Mouse (Mus musculus) embryo, embryonic 10 days (tissue): Measurements from ENCODE around the gene Polr3b.
A peak's percentile ranks its signal among the peaks of the same experiment; 100 is the strongest.

ENCODE experiments used
- DNase-seq: peaks from one replicate; pipeline ENCODE4 v3.0.0-alpha.2; 2015; ENCODE audit warnings: low spot score

The Polr3b gene

DNA sequence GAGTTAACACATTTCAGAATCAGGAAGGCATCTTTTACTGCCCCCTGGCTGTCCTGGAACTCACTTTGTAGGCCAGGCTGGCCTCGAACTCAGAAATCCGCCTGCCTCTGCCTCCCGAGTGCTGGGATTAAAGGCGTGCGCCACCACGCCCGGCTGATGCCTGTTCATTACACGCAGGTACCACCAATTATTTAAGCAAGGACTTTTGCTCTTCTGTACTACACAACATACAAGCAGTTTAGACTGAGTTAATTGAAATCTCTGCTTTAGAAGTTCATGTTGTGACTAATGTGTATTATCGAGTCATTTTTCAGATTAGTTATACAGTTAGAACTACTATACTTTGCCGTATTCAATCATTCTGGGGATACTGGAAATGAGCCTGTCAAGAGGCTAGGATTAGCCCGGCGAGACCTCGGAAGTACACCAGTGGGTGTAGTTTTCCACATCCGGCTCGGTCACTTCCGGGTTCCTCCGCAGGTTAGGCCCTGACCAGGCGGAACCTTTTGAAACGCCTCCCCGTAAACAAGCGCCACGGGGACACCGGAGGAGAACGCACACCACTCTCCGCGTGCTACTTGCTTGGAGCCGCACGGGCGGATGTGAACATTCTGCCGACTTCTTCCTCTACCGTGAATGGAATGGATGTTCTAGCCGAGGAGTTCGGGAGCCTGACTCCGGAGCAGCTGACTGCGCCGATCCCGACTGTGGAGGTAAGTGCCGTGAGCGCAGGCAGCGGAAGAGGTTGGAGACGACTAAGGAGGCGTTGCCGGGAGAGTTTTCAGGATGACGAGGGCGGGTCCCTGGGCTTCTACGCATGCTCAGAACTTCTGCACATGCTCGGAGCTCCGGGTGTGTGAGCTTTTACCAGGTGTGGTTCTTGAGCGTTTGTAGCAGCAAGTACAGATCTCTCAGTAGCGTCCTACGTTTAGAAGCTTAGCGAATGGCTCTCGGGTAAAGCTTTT, at the start of gene Polr3b:
Polr3b (plus strand) TSS at position 467 of the 965 bp plus-strand sequence.
- DNase-seq: peak; percentile 94

DNA sequence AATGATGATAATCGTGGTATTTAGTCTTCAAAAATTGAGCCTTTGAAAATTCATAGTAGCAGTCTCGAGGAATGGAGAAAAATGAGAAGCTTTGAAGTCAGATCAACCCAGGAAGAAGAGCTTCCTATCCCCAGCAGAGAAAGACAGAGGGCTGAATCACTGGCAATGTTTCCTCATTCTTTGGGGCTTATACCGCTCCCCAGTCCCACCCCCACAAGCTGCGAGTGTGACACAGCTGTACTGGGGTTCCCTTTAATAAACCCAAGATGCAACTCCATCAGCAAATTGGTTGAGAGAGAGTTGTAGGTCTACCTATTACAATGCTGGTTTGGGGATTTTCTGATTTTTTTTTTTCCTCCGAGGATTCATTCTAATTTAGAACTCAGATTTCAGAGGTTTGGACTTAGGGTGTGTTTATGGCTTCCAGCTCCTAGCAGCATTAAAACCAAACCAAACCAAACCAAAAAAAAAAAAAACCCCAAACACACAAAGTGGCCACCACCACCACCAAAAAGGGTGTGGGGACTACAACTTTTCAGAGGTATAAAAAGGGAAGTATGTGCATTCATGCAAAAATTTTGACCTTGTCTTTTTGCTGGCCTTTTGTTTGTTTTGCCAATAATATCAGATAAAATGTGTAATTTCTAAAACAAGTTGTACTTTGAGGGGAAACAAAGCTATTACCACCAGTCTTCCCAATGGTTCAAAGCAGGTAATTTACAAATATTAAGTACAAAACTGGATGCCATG, 48.2 kb upstream of the Polr3b start:
- DNase-seq: no peak

DNA sequence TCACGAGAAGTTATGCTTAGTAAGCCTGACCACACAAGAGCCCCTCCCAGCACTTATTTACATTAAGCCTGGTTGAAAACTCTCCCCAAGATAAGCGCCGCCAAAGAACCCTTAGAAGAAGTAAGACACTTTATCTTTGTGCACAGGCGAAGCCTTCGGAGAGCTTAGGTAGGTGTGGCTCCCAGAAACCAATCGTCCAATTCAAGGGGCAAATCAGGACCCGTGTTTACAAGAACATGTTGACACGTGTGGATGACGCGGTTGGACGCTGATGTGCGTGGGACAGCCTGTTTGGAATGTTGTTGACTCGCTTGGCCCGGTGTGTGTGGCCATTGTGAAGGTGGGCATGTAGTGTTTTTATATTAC, 46.1 kb upstream of the Polr3b start:
- peak; percentile 84 for DNase-seq

DNA sequence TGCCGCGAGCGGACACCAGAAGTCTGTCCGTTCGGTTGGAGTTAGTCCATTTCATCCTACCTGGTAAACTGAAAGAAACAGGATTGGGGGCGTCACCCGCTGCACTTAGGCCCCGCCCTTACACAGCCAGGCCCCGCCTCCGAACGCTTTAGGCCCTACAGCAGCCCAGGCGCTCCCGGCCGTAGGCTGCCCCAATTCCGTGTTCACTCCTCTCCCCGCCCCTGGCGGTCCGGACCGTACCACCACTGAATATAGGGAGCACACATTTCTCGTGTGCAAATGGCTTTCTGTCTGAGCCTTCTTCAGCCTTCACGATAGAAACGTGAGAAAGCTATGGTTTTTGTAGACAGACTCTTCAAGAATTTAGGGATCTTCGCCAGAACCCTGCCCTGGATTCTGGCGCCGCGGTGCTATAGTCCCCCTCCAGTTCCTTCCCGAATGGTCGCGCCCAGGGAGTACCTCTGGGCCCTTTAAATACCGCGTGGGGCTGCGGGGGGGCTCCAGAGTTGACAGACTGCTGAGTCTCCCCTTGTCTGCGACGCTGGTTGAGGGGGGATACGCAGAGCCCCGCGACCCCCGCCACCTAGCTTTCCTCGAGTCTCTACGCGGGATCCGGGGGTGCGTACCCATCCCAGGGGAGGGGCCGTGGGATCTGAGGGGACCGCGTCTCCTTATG, 45.6 kb upstream of the Polr3b start, which contains the start of gene Tcp11l2:
Tcp11l2 (plus strand) TSS at position 232 of the 676 bp plus-strand sequence.
- peak; percentile 97 for DNase-seq

DNA sequence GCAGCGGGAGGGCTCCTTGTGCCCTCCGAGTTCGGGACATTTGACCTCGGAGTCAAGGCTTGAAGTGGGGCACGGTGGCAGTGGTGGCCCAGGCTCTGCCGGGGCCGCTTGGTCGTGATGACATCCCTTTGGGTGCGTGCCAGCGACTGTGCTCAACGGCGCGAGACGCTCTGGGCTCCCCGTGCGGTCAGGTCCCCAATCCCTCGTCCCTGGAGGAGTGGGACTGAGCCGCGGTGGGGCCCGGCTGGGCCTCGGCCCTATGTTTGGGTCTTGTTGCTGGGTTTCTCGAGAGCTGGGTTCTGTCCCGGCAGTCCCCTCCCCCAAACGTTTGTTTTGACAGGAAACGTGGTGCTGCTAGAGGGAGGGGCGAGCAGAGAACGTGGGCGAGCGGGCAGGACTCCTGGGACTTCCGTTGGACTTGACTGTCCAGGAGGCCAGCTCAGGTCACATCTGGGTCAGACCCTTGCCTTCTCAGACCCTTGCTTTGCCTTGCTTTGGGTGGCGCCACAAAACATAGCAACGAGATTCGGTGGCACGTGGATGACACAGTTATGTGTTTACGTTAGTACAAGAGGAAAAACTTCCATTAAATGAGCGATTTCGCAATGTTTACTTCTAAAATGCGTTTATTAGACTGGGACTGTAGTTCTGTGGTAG, 44.9 kb upstream of the Polr3b start:
- peak; percentile 70 for DNase-seq

DNA sequence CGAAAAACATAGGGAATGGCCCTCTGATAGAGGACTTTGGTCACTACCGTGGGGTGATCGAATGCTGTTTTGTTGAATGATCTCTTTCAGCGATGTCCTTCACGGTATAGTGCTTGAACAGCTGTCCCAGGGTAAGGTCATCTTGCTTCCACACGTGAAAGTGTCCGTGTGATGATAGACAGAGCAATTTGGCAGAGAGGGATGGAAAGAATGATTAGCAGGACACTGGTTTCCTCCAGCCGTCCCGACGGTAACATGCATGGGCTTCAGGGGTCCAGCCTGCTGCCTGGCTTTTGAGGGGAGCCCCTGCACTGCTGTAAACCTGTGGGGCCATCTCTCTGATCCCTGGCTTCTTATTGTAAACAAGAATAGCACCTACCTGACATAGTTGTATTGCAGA, 43.4 kb upstream of the Polr3b start:
- DNase-seq: no peak

DNA sequence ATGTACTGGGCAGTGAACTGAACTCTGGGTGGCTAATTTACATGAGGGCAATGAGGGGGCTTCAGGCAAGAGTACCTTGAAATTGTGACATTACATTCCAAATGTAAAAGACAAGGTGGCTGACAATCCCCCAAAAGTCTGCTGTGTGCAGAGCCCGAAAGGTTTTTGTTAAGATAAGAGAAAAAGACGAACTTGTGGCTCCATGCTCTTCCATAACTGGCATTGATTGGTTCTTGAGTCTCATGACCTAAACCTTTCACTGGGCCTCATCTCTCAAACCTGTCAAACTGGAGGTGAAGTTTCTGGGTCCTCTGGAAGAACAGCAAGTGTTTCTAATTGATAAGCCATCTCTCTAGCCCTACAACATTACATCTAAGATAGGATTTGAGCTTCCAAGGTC, 42.6 kb upstream of the Polr3b start:
- DNase-seq: no peak

DNA sequence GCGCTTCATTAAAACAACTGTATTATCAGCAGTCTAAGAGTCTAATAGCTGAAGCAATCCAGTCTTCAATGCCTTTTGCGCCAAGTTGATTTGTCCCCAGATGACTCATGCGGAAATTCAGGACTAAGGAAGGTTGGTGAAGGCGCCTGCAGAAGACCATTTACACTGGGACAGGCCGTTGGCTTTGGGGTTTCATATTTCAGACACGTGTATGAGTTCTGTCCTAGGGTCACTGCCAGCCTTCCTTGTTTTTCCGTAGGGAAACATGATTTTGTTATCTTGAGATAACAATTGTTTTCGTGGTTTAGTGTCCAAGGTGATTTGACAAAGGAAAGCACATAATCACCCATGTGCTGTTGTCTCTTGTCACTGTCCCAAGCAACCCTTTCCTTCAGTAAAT, 40.9 kb upstream of the Polr3b start:
- no peak for DNase-seq

DNA sequence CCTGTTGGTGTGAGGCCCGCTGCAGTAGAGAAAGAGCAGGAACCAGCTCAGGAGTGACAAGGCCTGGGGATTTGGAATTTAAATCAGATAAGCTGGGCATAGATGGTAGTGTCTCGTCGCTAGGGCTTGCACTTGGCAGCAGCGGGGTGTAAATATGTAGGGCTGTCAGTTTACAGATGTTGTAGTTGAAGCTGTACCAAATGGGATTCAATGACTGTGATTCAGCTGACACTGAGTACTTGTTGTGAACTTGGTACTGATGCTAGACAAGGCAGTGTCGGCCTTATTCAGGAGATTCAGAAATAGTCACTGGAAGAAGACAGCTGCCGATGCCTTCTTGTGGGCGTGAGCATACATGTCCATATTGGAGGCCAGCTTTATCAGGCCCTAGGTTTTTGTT, 39.9 kb upstream of the Polr3b start:
- DNase-seq: no peak

DNA sequence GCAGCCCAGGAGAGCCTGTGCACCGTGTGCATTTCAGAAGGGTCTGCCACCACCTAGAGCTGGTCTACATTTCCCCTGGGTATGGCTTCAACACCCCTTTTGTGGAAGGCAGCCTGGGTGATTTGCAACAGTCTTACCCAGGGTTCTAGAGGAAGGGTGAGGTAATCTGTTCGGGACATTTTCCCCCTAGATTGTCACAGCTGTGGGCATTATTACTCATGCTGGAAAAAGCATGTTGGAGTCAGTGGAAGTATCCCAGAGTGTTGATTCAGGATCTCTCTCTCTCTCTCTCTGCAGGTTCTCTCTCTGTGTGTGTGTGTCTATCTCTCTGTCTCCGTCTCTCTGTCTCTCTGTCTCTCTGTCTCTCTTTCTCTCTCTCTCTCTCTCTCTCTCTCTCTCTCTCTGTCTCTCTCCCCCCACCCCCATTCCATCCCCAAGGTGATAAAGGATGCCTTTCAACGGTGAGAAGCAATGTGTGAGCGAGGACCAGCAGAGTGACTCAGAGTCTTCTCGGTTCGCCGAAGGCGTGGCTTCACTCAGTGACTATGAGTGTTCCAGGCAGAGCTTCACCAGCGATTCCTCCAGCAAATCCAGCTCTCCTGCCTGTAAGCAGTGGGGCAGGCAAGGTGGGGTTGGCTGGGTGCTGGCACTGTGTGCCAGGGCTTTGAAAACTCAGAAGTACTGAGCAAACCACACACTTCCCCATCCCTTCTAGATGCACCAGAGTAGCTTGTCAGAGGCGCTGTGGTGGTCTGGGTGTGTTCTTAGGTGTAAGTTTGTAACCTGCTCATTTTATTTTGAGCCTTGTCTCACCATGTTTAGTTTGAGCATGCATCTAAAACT, 37.4 kb upstream of the Polr3b start:
- no peak for DNase-seq

DNA sequence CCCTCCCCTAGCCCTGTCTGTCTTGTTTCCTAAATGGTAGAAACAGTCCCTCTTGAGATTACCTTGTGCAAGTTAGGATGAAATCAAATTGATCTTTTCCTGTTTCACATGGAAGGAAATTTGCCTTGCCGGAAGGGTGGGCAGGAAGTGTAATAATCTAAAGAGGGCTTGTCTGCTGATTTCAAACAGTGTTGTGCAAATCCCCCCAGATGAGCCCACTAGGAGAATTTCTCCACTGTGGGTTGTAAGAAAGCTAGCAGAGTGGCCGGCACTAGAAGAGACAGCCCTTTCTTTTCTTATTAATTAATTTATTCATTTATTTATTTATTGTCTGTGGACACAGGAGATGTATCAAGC, 36.8 kb upstream of the Polr3b start:
- DNase-seq: no peak

DNA sequence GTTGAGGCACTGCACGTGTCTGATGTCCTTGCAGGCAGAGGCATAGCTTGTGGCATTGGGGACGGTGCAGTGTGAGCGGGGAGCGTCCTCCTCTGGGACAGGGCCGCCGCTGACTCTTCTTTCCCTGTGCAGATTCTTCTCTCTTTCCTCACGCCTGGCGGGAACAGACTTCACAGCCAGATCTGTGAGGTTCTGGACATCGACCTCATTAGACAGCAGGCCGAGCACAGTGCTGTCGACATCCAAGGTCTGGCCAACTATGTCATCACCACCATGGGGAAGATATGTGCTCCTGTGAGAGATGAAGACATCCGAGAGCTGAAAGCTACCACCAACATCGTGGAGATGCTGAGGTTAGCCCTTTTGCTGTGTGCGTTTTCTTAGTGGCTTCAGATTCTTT, 31.1 kb upstream of the Polr3b start:
- no peak for DNase-seq

DNA sequence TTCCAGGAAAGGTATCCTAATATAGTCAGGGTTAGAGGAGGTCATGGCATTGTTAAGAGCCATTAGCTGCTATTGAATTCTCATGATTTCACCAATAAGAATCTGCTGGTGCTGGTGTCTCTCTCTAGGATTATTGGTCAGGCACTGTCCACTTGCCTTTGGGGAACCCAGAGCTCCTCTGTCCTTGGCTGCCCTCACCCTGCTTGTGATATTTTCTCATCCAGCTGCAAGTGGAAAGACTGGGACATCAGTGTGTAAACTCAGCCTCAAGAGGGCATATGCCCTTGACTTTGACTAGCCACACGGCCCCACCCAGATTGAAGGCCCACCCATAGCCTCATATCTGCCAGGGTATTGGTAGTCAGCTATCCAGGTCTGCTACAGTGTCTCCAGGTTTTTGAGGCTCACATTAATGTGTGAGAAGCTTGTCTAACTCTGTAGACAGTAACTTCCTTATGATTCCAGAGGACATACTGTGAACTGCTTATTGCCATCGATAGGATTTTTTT, 30.4 kb upstream of the Polr3b start:
- DNase-seq: no peak

DNA sequence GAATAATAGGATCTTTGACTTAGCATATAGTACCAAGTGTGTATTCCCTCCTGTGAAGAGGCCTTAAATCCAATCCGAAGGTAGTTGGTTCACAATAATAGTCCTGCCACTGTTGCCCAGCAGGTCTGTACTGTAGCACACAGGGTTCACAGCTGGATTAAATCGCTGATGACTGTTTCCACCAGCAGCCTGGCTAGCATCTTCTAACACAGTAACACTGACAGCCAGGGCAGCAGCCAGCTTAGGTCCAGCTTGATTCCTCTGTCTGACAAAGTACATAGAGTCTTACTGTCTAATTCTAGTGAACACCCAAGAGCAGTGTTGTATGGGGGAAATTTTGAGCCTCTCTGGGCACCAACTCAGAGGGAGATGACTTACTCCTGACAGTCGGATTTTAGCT, 29.3 kb upstream of the Polr3b start:
- no peak for DNase-seq

DNA sequence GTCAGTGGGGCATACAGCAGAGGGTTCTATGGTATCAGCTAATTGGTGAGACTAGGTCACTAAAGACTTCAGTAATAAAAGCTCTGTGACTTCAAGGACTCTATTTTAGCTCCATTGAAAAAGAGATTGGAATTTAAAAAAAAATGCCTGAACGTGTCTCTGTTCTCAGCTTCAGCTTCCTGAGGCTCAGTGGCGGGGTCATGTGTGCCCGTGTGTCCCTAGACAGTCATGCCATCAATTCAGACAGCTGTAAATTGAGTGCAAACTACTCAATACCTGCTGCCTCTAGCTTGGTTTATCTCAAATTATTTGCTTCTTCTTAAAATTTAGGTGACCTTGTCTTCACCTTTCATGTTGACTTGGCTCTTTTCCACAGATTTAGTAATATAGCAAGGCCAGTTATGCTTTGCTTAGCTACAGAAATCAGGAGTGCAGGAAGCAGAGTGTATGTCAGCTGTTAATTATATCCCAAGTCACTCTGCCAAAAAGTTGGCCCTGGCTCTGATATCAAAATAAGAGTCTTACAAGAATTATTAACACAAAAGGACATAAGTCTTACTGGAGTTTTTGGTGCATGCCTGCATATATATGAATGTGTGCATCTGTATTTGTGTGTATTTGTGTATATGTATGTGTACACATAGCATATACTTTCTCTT, 24.8 kb upstream of the Polr3b start:
- no peak for DNase-seq

DNA sequence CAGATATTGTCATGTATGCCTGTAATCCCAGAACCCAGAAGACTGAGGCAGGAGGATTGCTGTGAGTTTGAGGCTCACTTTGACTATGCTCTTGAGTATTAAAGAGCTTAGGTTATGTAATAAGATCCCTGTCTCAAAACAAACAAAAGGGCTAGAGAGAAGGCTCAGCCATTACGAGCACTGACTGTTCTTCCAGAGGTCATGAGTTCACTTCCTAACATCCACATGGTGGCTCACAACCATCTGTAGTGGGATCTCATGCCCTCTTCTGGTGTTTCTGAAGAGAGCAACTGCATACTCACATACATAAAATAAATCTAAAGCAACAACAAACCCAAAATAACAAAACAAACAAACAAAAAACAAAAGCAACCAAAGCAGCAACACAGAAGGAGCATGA, 23.9 kb upstream of the Polr3b start:
- no peak for DNase-seq

DNA sequence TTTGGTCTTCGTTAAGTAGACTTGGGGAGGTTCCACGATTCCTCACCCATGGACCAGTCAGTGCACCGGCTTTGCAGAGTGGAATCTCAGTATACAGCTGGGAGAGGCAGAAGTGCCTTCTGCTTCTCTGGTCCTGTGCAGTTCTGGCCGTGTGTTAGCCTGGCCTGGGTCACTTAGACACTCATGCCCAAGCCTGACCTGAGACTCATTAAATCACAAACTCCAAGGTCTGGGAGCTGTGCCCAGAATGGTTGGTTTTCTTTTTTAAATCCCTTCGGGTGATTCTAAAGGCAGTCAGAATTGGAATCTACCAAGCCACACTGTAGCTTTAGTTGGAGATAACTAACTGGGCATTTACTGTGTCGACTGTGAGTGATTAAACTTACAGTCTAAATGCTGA, 22.0 kb upstream of the Polr3b start:
- DNase-seq: no peak

DNA sequence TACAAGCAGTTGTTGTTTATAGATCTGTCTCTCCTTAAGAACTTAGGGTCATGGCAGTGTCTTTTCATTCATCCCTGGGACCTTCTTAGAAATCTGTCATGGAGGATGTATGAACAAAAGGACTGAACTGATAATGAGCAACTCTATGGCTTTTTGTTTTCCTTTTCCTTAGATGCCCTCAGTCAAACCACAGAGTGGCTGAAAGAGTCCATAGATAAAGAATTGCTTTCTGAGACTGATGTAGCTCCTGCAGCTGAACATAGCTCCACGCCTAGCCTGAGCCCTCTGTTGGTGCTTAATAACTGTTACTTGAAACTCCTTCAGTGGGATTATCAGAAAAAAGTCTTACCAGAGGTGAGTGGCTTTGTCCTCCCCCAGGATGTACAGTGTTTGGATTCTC, 17.8 kb upstream of the Polr3b start:
- DNase-seq: no peak

DNA sequence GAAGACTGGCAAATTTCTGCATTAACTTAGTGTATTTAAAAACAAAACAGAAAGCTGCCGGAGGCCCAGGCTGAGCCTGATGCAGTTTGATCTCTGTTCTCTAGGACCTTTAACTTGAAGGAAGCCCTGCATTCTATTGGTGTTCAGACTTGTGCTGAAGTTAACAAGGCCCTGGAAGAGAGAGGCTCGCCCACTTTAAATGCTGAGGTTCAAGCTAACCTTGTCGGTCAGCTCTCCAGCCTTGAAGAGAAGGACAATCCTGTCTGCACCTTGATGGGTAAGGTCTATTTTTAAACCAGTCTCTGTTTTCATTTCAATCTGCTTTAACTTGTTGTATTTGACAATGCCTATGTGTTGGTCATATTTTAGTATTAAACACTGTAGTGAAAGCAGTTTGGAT, 13.7 kb upstream of the Polr3b start:
- no peak for DNase-seq

DNA sequence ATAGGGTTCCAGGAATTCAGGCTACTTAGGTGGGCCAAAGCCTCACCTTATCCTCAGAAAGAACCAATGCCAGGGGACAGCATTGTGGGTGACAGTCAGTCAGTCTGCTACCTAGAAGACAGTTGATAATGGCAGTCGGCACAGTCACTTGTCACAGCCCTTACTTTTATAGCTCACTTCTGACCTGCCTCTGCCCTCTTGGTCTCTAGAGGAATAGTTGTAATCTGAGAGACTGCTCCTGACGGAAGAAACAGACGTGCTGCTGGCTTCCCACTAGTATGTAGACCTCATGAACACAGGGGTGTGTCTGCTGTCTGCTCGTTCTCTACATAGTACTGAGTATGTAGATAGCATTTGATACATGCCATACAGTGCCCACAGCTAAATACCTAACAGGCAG, 11.8 kb upstream of the Polr3b start:
- peak; percentile 29 for DNase-seq

DNA sequence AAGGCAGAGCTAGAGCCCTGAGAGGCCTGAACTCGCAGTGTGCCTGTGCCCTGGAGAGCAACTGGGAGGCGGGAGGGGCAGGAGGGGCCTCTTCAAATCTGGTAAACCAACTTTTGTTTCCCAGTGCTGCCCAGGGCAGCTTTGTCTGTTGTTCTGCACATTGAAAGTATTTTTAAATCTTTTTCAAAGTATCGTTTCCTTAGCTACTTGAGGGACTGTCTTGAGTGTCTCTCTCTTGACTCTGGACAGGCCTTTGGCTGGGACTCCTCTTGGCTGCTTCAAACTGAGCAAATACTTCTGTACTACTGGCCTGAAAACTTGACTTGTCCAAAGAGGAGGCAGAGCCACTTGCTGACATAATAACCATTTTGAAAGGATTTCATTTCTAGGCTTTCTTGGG, 11.3 kb upstream of the Polr3b start:
- DNase-seq: no peak
